Mouse (Mus musculus) stomach, embryonic 16.5 days (tissue): ENCODE results near the gene Spock2. TPM values are rescaled to one million over a fixed set of nuclear protein-coding genes. Genes with fewer than 3 reads are reported as not detected.

ENCODE experiments used
- ATAC-seq: fragments of 200-750 bp; cut with Nextera tagmentation; 2 replicates; pipeline ENCODE4 v1.8.0; 2017; ENCODE audit warnings: moderate number of reproducible peaks, moderate TSS enrichment; ENCODE audit not compliant: insufficient read depth, low FRiP score
- H3K27ac ChIP-seq: fragments of 300-500 bp; sonication (generic); 2 replicates; pipeline ENCODE4 v1.5.1; 2014; ENCODE audit warnings: low read length
- H3K27me3 ChIP-seq: fragments of 300-500 bp; sonication (generic); 2 replicates; pipeline ENCODE4 v1.6.1; 2014; ENCODE audit warnings: low read length, control low read depth, mixed read lengths; ENCODE audit not compliant: control insufficient read depth, insufficient read depth
- H3K36me3 ChIP-seq: fragments of 300-500 bp; sonication (generic); 2 replicates; pipeline ENCODE4 v1.6.1; 2014; ENCODE audit warnings: low read length; ENCODE audit not compliant: control insufficient read depth, insufficient read depth
- H3K4me1 ChIP-seq: fragments of 300-500 bp; sonication (generic); 2 replicates; pipeline ENCODE4 v1.6.1; 2014; ENCODE audit warnings: low read length, control low read depth, mixed read lengths; ENCODE audit not compliant: control insufficient read depth, insufficient read depth
- H3K4me2 ChIP-seq: fragments of 300-500 bp; sonication (generic); 2 replicates; pipeline ENCODE4 v1.6.1; 2014; ENCODE audit warnings: low read depth, low read length, mixed read lengths
- H3K4me3 ChIP-seq: fragments of 300-500 bp; sonication (generic); replicated peaks from 2 replicates; pipeline ENCODE4 v1.5.1; 2014; ENCODE audit warnings: mild to moderate bottlenecking, low read length
- H3K9ac ChIP-seq: fragments of 300-500 bp; sonication (generic); 2 replicates; pipeline ENCODE4 v1.6.1; 2014; ENCODE audit warnings: low read length
- H3K9me3 ChIP-seq: fragments of 300-500 bp; sonication (generic); replicated peaks from 2 replicates; pipeline ENCODE4 v1.6.1; 2016; ENCODE audit warnings: low read length, control low read depth; ENCODE audit not compliant: control insufficient read depth
- WGBS: fragments of 180-500 bp; shearing (Covaris S2); extraction: QIAGEN DNeasy Blood & Tissue Kit; methylation state at CpG from one replicate; pipeline ENCODE4 v1.1.7; 2014; 5-methylcytosine and 5-hydroxymethylcytosine counted together
- polyA plus RNA-seq: library from polyadenylated mRNA; unstranded; fragments of >200 nt; fragmentation: Nextera tagmentation; extraction: Ambion mirVana; gene quantifications from 2 replicates; pipeline ENCODE4 v1.2.1, GENCODE M21; 2015

The Spock2 gene
- polyA plus RNA-seq, 1 experiment from 2014 or later: 6.3 TPM

GRCm38 (mm10) chr10:60097774-60098173, 8.2 kb upstream of the Spock2 start:
- H3K27ac ChIP-seq: no peak overlapping the region
- WGBS: 52% methylated on average over 5 of the region's 5 CpGs

DNA sequence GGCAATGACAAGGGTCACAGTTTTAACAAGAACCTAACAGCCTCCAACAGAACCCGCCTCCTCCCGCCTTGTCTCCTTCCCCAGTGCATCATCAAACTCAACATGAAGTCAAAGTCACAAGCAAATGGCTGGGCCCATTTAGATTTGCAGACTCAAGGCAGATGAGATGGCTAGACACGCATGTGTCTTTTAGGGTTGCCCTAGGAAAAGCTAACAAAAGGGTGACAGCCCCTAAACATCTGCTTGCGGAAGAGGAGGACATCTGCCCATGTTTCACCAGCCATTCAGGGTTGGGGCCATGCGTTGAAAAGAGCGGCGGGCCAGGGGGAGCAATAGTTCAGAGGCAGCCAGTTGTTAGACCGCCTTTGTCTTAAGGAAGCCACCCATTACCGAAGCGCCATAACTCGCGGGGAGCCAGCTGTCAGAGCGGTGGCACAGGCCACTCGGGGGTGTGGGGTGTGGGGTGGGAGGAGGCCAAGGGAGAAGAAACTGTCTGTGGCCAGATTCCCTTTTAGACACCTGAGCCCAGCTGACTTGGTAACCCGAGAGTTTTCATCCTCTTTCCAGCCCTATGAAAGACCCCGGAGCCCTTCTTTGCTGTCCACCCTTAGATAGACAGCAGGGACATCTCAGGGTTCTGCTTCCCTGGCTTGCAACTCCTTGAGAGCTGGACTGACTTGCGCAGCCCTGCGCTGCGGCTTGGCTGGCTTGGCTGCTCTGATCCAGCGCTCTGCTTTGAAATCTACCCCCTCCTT, 451 bp upstream of the Spock2 start:
- Histone ChIP-seq H3K36me3 (no peaks in the 10 kb centered on the region), H3K9me3 (no peaks in the 10 kb centered on the region), H3K4me3 (peak overlapping the region; percentile 63), H3K27ac (no peak overlapping the region), H3K4me1 (peaks cover 13% of the 10 kb centered on the region), H3K9ac (no peak overlapping the region), H3K4me2 (peak overlapping the region; percentile 99), H3K27me3 (peaks cover 10% of the 10 kb centered on the region; the same call in 1 of the 2 replicates)
- 31% methylated on average over 20 of the region's 20 CpGs for WGBS
- ATAC-seq: no peak; the same call in 1 of the 2 replicates

More at GRCm38 (mm10) chr10:60097774-60098173, 8.2 kb upstream of the Spock2 start:
- Histone ChIP-seq H3K27me3 (no peaks in the 10 kb centered on the region), H3K4me1 (peaks cover 10% of the 10 kb centered on the region; the same call in 1 of the 2 replicates), H3K9me3 (no peaks in the 10 kb centered on the region), H3K36me3 (peaks cover 4% of the 10 kb centered on the region; the same call in 1 of the 2 replicates), H3K4me3 (no peak overlapping the region), H3K9ac (no peak overlapping the region), H3K4me2 (no peak overlapping the region)
- no peak for ATAC-seq

DNA sequence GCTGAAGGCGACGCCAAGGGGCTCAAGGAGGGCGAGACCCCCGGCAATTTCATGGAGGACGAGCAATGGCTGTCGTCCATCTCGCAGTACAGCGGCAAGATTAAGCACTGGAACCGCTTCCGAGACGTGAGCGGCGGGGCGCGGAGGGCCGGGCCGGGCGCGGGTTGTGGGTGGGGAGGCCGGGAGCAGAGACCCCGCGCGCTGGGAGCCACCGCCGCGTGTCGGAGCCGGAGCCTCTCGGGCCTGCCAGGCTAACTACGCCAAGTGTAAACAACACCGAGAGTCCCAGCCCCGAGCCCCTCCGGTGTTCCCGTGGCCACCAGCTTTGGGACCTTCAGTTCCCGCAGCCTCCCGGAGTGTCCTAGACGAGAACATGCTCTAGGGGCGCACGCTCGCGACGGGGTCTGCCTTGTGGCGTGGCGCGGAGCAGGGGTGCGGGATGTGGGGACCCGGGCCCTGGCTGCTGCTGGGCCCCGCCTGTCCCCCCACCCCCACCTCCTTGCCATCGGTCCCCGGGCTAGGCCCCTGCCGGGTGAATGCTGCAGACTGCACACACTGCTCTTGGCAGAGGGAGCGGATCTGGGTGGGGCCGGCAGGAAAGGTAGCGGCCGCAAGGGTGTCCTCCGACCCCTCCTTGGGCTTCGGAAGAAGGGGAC, 640 bp downstream of the Spock2 start:
- peaks cover 13% of the 10 kb centered on the region for H3K4me1 ChIP-seq
- ATAC-seq: peak; percentile 38
- H3K4me2 ChIP-seq: peak overlapping the region; percentile 99
- peaks cover 10% of the 10 kb centered on the region; the same call in 1 of the 2 replicates for H3K27me3 ChIP-seq
- H3K4me3 ChIP-seq: peak overlapping the region; percentile 63
- peak overlapping the region; percentile 74 for H3K9ac ChIP-seq
- under 1% methylated on average over 57 of the region's 57 CpGs for WGBS
- no peaks in the 10 kb centered on the region for H3K36me3 ChIP-seq
- no peak overlapping the region for H3K27ac ChIP-seq
- H3K9me3 ChIP-seq: no peaks in the 10 kb centered on the region

GRCm38 (mm10) chr10:60107448-60107847, 1.4 kb downstream of the Spock2 start:
- 4% methylated on average over 28 of the region's 28 CpGs for WGBS
- H3K4me2 ChIP-seq: peak overlapping the region; percentile 99
- H3K27me3 ChIP-seq: peaks cover 10% of the 10 kb centered on the region; the same call in 1 of the 2 replicates
- peak overlapping the region; percentile 74 for H3K9ac ChIP-seq
- peak overlapping the region; percentile 63 for H3K4me3 ChIP-seq
- H3K4me1 ChIP-seq: peaks cover 13% of the 10 kb centered on the region
- H3K36me3 ChIP-seq: no peaks in the 10 kb centered on the region
- ATAC-seq: no peak
- H3K9me3 ChIP-seq: no peaks in the 10 kb centered on the region
- H3K27ac ChIP-seq: no peak overlapping the region

GRCm38 (mm10) chr10:60108321-60109111, 2.5 kb downstream of the Spock2 start:
- H3K27me3 ChIP-seq: peaks cover 10% of the 10 kb centered on the region; the same call in 1 of the 2 replicates
- no peak overlapping the region for H3K4me3 ChIP-seq
- ATAC-seq: no peak
- no peak overlapping the region for H3K9ac ChIP-seq
- H3K4me1 ChIP-seq: peaks cover 13% of the 10 kb centered on the region
- no peaks in the 10 kb centered on the region for H3K36me3 ChIP-seq
- no peaks in the 10 kb centered on the region for H3K9me3 ChIP-seq
- 71% methylated on average over 16 of the region's 17 CpGs for WGBS
- no peak overlapping the region for H3K27ac ChIP-seq
- no peak overlapping the region for H3K4me2 ChIP-seq

DNA sequence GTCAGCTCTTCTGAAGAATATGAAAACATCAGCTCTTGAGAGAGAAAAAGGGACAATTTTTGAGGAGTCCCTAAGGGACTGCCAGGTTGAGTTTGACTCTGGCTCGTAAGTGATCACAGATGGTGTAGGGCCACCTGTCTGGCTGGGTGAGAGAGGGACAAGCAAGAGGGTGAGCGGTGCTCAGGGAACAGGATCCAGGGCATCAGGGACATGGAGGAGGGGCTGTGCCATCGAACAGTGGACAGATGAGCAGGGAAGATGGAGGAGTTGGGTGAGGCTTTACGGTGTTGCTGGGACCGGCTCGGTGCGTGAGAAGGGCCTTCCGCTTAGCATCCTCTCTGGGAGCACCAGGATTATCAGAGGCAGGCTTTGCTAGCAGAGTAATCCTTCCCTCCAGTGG, 3.3 kb downstream of the Spock2 start:
- Histone ChIP-seq H3K4me1 (peaks cover 13% of the 10 kb centered on the region), H3K9me3 (no peaks in the 10 kb centered on the region), H3K36me3 (no peaks in the 10 kb centered on the region), H3K9ac (no peak overlapping the region), H3K4me2 (no peak overlapping the region), H3K4me3 (no peak overlapping the region), H3K27ac (no peak overlapping the region), H3K27me3 (peaks cover 10% of the 10 kb centered on the region; the same call in 1 of the 2 replicates)
- no peak for ATAC-seq
- WGBS: 90% methylated on average over 8 of the region's 8 CpGs

DNA sequence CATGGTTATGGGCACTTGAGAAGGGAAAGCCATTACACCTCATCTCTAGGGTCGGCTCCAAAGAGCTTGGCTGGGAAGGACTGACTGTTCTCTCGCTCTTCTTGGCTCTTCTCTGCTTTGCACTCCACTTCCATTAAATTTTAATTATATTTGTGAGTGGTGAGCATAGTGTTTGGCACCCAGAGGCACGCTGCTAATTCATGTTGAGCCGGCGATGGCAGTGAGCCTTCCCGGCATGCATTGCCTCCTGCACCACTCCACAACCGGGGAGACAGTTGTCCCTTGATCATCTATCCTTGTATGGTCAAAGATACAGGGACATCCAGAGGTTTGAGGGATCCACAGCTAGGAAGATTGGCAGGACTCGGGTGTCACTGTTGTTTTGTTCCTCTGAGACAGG, 4.0 kb downstream of the Spock2 start:
- ATAC-seq: no peak
- no peak overlapping the region for H3K4me2 ChIP-seq
- 89% methylated on average over 8 of the region's 8 CpGs for WGBS

DNA sequence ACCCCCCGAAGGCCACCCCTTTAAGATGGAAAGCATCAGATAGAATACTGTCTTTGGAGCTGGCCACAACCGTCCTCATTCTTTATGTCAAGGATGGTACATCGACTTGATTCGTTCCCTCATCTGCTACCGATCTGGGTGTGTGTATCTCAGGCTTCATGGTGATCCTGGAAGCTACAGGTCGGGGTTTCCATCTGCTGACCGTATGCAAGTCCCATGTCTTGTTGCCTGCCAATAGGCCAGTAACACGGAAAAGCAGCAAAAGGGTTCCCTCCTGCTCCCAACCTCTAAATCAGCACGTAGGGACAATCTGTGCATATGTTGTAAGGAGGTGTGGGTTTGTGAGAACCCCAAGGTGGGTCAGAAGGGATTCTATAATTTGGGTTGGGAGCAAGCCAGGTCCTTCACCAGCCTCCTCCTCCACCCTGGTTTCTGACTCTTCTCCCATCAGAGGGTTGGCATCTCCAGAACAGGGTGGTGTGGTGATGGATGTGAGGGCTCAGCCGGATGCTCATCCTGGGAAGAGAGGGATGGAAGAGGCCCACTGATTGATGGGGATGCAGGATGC, 5.0 kb downstream of the Spock2 start:
- H3K9ac ChIP-seq: no peak overlapping the region
- ATAC-seq: no peak
- H3K27ac ChIP-seq: no peak overlapping the region
- no peaks in the 10 kb centered on the region for H3K9me3 ChIP-seq
- 83% methylated on average over 10 of the region's 10 CpGs for WGBS
- H3K4me2 ChIP-seq: no peak overlapping the region
- H3K27me3 ChIP-seq: peaks cover 10% of the 10 kb centered on the region; the same call in 1 of the 2 replicates
- no peaks in the 10 kb centered on the region for H3K36me3 ChIP-seq
- H3K4me3 ChIP-seq: no peak overlapping the region
- H3K4me1 ChIP-seq: peaks cover 18% of the 10 kb centered on the region

More for the DNA sequence above, 4.0 kb downstream of the Spock2 start:
- H3K27me3 ChIP-seq: peaks cover 10% of the 10 kb centered on the region; the same call in 1 of the 2 replicates
- no peaks in the 10 kb centered on the region for H3K9me3 ChIP-seq
- H3K27ac ChIP-seq: no peak overlapping the region
- H3K4me3 ChIP-seq: no peak overlapping the region
- H3K9ac ChIP-seq: no peak overlapping the region
- H3K4me1 ChIP-seq: peaks cover 13% of the 10 kb centered on the region
- no peaks in the 10 kb centered on the region for H3K36me3 ChIP-seq
